Mouse (Mus musculus): ENCODE measurements around the gene Rab44. TPM values are rescaled to one million over a fixed set of nuclear protein-coding genes. Genes with fewer than 3 reads are reported as not detected.
A peak's percentile ranks its signal among the peaks of the same experiment; 100 is the strongest.

Rab44 gene
- polyA plus RNA-seq, 1 experiment: 0.47 TPM

- Histone ChIP-seq H3K4me3 (replicated peaks; ENCODE audit: insufficient read depth, low read depth, low read length) (no peak overlapping the region), H3K27me3 (ENCODE audit: control insufficient read depth, insufficient read depth, low read length) (no peaks in the 10 kb centered on the region), H3K27ac (ENCODE audit: insufficient read depth, low read length) (no peak overlapping the region), H3K4me1 (ENCODE audit: control insufficient read depth, insufficient read depth, low read length) (peaks cover under 1% of the 10 kb centered on the region)
- WGBS: 43% methylated on average over 21 of the region's 21 CpGs
- DNase-seq: no peak
- TF ChIP-seq CTCF (IDR thresholded peaks at IDR 0.05; ENCODE audit: borderline replicate concordance, insufficient read depth, low read depth, low read length): no peak
- no peak for TF ChIP-seq POLR2A (IDR thresholded peaks at IDR 0.05; ENCODE audit: borderline replicate concordance, insufficient read depth, low read length)
Measured at GRCm38 (mm10) chr17:29081618-29082381, 32.1 kb upstream of the Rab44 start.

- no peak for DNase-seq
- Histone ChIP-seq H3K4me1 (ENCODE audit: control insufficient read depth, insufficient read depth, low read length) (peaks cover 4% of the 10 kb centered on the region), H3K27ac (ENCODE audit: insufficient read depth, low read length) (no peak overlapping the region), H3K27me3 (ENCODE audit: control insufficient read depth, insufficient read depth, low read length) (no peaks in the 10 kb centered on the region), H3K4me3 (replicated peaks; ENCODE audit: insufficient read depth, low read depth, low read length) (no peak overlapping the region)
- 92% methylated on average over 8 of the region's 8 CpGs for WGBS
- TF ChIP-seq CTCF (IDR thresholded peaks at IDR 0.05; ENCODE audit: borderline replicate concordance, insufficient read depth, low read depth, low read length) (no peak), POLR2A (IDR thresholded peaks at IDR 0.05; ENCODE audit: borderline replicate concordance, insufficient read depth, low read length) (no peak)
Measured at GRCm38 (mm10) chr17:29083586-29083985, 30.4 kb upstream of the Rab44 start.

GRCm38 (mm10) chr17:29084656-29085055, 29.3 kb upstream of the Rab44 start:
- Histone ChIP-seq H3K27me3 (ENCODE audit: control insufficient read depth, insufficient read depth, low read length) (no peaks in the 10 kb centered on the region), H3K4me1 (ENCODE audit: control insufficient read depth, insufficient read depth, low read length) (peaks cover 4% of the 10 kb centered on the region), H3K4me3 (replicated peaks; ENCODE audit: insufficient read depth, low read depth, low read length) (no peak overlapping the region), H3K27ac (ENCODE audit: insufficient read depth, low read length) (no peak overlapping the region)
- TF ChIP-seq CTCF (IDR thresholded peaks at IDR 0.05; ENCODE audit: borderline replicate concordance, insufficient read depth, low read depth, low read length): no peak
- 88% methylated on average over 7 of the region's 7 CpGs for WGBS
- no peak for DNase-seq

GRCm38 (mm10) chr17:29085266-29085665, 28.7 kb upstream of the Rab44 start:
- H3K27me3 ChIP-seq (ENCODE audit: control insufficient read depth, insufficient read depth, low read length): no peaks in the 10 kb centered on the region

GRCm38 (mm10) chr17:29086916-29087315, 27.0 kb upstream of the Rab44 start:
- 42% methylated on average over 4 of the region's 4 CpGs for WGBS
- no peak overlapping the region for H3K4me3 ChIP-seq (replicated peaks; ENCODE audit: insufficient read depth, low read depth, low read length)
- no peak for TF ChIP-seq CTCF (IDR thresholded peaks at IDR 0.05; ENCODE audit: borderline replicate concordance, insufficient read depth, low read depth, low read length)
- no peak for TF ChIP-seq POLR2A (IDR thresholded peaks at IDR 0.05; ENCODE audit: borderline replicate concordance, insufficient read depth, low read length)
- H3K27ac ChIP-seq (ENCODE audit: insufficient read depth, low read length): no peak overlapping the region
- H3K27me3 ChIP-seq (ENCODE audit: control insufficient read depth, insufficient read depth, low read length): no peaks in the 10 kb centered on the region
- DNase-seq: peak in 1 of 2 experiments; percentile 7
- H3K4me1 ChIP-seq (ENCODE audit: control insufficient read depth, insufficient read depth, low read length): peaks cover 4% of the 10 kb centered on the region

More at GRCm38 (mm10) chr17:29085266-29085665, 28.7 kb upstream of the Rab44 start:
- no peak for TF ChIP-seq CTCF (IDR thresholded peaks at IDR 0.05; ENCODE audit: borderline replicate concordance, insufficient read depth, low read depth, low read length)
- H3K4me1 ChIP-seq (ENCODE audit: control insufficient read depth, insufficient read depth, low read length): peaks cover 4% of the 10 kb centered on the region
- no peak overlapping the region for H3K4me3 ChIP-seq (replicated peaks; ENCODE audit: insufficient read depth, low read depth, low read length)
- DNase-seq: no peak
- 78% methylated on average over 10 of the region's 10 CpGs for WGBS
- H3K27ac ChIP-seq (ENCODE audit: insufficient read depth, low read length): no peak overlapping the region

GRCm38 (mm10) chr17:29090776-29091175, 23.2 kb upstream of the Rab44 start, which contains the start of gene Cdkn1a:
Gene Cdkn1a, plus strand, starts transcription at chr17:29090976.
- DNase-seq: no peak

GRCm38 (mm10) chr17:29091348-29091944, 22.5 kb upstream of the Rab44 start:
- Histone ChIP-seq H3K4me3 (replicated peaks; ENCODE audit: insufficient read depth, low read depth, low read length) (no peak overlapping the region), H3K27me3 (ENCODE audit: control insufficient read depth, insufficient read depth, low read length) (no peaks in the 10 kb centered on the region), H3K27ac (ENCODE audit: insufficient read depth, low read length) (no peak overlapping the region), H3K4me1 (ENCODE audit: control insufficient read depth, insufficient read depth, low read length) (peaks cover 4% of the 10 kb centered on the region)
- TF ChIP-seq CTCF (IDR thresholded peaks at IDR 0.05; ENCODE audit: borderline replicate concordance, insufficient read depth, low read depth, low read length) (no peak), POLR2A (IDR thresholded peaks at IDR 0.05; ENCODE audit: borderline replicate concordance, insufficient read depth, low read length) (no peak)
- no peak for DNase-seq
- 57% methylated on average over 6 of the region's 6 CpGs for WGBS

More at GRCm38 (mm10) chr17:29090776-29091175, 23.2 kb upstream of the Rab44 start, which contains the start of gene Cdkn1a:
- H3K27ac ChIP-seq (ENCODE audit: insufficient read depth, low read length): no peak within 1 kb of the TSS
- 93% methylated on average over 3 of the region's 3 CpGs for WGBS
- H3K4me3 ChIP-seq (replicated peaks; ENCODE audit: insufficient read depth, low read depth, low read length): no peak within 1 kb of the TSS
- peaks cover 4% of the 10 kb centered on the region for H3K4me1 ChIP-seq (ENCODE audit: control insufficient read depth, insufficient read depth, low read length)
- TF ChIP-seq CTCF (IDR thresholded peaks at IDR 0.05; ENCODE audit: borderline replicate concordance, insufficient read depth, low read depth, low read length) (no peak), POLR2A (IDR thresholded peaks at IDR 0.05; ENCODE audit: borderline replicate concordance, insufficient read depth, low read length) (no peak)
- no peaks in the 10 kb centered on the region for H3K27me3 ChIP-seq (ENCODE audit: control insufficient read depth, insufficient read depth, low read length)

- no peaks in the 10 kb centered on the region for H3K27me3 ChIP-seq (ENCODE audit: control insufficient read depth, insufficient read depth, low read length)
- H3K27ac ChIP-seq (ENCODE audit: insufficient read depth, low read length): no peak overlapping the region
- 72% methylated on average over 5 of the region's 5 CpGs for WGBS
- H3K4me1 ChIP-seq (ENCODE audit: control insufficient read depth, insufficient read depth, low read length): peaks cover 9% of the 10 kb centered on the region; the same call in 1 of the 2 replicates
- TF ChIP-seq CTCF (IDR thresholded peaks at IDR 0.05; ENCODE audit: borderline replicate concordance, insufficient read depth, low read depth, low read length): no peak
- TF ChIP-seq POLR2A (IDR thresholded peaks at IDR 0.05; ENCODE audit: borderline replicate concordance, insufficient read depth, low read length): no peak
- no peak for DNase-seq
- no peak overlapping the region for H3K4me3 ChIP-seq (replicated peaks; ENCODE audit: insufficient read depth, low read depth, low read length)
Measured at GRCm38 (mm10) chr17:29092497-29092896, 21.4 kb upstream of the Rab44 start.

Measured in cerebellum, adult 2 months (tissue).